Mouse (Mus musculus): ENCODE data around the gene Abhd13. TPM values are rescaled to one million over a fixed set of nuclear protein-coding genes. Genes with fewer than 3 reads are reported as not detected.
A peak's percentile ranks its signal among the peaks of the same experiment; 100 is the strongest.

Abhd13 gene
- 0.43 TPM in 1 of 2 replicates, not detected in the other for polyA plus RNA-seq (2012; ENCODE audit: insufficient read depth, low replicate concordance)

GRCm38 (mm10) chr8:9977573-9978314, at the start of gene Abhd13, which contains the start of gene Lig4:
Gene Abhd13, plus strand, starts transcription at chr8:9977707.
Gene Lig4, minus strand, starts transcription at chr8:9977686.
- Histone ChIP-seq H3K4me1 (peaks cover 56% of the 10 kb centered on the region), H3K27me3 (replicated peaks) (no peaks in the 10 kb centered on the region), H3K36me3 (replicated peaks; ENCODE audit: low read length) (peaks cover 20% of the 10 kb centered on the region), H3K9me3 (no peaks in the 10 kb centered on the region), H3K4me3 (replicated peaks) (peak within 1 kb of the TSS; percentile 92)
- TF ChIP-seq FLI1 (IDR thresholded peaks at IDR 0.05; ENCODE audit: low read length) (no peak), GATA1 (IDR thresholded peaks at IDR 0.05; ENCODE audit: borderline replicate concordance, low read length) (no peak)

DNA sequence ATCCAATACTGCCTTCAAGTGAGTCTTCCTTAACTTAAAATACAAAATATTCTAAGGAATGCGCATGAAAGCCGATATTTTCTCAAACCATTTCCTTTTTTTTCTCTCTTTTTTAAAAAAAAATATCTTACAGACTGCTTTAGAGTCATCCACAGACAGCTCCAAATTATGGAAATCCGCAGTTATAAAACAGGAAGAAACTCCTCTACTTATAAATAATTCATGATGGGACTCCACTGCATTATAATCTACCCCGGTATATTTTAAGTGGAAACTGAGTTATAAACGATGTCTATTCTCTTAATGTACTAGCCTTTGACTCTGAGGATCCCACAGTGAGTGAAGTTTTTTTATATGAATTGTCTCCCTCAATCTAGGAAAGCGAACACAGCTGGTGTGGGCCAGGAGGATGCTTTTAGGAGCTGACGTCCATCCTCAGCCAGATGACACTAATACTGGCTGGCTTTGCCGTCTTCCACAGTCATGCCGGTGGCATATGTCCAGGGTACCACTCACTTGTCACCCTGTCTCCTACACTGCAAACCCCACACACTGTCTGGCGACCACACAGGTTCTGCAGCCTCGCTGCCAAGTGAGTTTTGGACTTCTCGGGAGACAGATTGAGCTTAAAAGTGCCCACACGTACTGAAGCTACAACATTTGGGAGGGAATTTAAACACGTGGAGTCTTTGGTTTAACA, 47.6 kb upstream of the Abhd13 start:
- H3K9me3 ChIP-seq = no peaks in the 10 kb centered on the region
- H3K36me3 ChIP-seq (replicated peaks; ENCODE audit: low read length) = no peaks in the 10 kb centered on the region
- no peaks in the 10 kb centered on the region for H3K27me3 ChIP-seq (replicated peaks)
- H3K4me1 ChIP-seq = no peaks in the 10 kb centered on the region
- TF ChIP-seq FLI1 (IDR thresholded peaks at IDR 0.05; ENCODE audit: low read length) (no peak), GATA1 (IDR thresholded peaks at IDR 0.05; ENCODE audit: borderline replicate concordance, low read length) (no peak)
- H3K4me3 ChIP-seq (replicated peaks) = no peak overlapping the region

- Histone ChIP-seq H3K27me3 (replicated peaks) (no peaks in the 10 kb centered on the region), H3K36me3 (replicated peaks; ENCODE audit: low read length) (no peaks in the 10 kb centered on the region)
Observed at GRCm38 (mm10) chr8:9932711-9933110, 44.8 kb upstream of the Abhd13 start.

DNA sequence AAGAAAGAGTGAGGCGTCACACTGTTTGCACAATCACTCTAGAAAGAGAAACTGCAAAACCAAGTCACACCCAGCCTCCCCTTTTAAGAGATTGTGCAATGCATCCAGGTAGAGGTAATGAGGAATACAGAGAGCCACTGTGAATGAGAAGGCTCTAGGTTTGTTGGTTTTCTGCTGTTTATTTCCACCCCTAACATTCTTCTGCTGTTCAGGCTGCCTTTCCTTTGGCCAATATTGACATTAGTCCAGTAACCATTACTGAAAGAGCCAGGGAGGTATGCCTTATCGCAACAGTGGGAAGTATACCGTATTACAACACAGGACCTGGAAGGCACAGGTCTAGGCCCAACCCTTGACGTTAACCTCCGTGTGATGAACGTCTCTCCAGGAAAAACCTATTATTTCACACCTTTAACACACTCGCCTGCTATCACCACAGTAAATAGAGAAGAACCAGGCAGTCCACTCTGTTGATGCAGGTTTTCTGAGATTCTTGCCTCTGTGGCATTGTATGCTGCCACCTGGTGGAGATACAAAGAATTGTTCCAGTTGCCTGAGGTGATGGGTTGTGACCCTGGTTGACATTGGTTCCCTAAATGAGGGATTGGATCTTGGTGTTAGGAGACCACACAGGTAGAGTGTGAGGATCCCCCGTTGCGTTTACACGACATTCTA, 42.5 kb upstream of the Abhd13 start:
- TF ChIP-seq GATA1 (IDR thresholded peaks at IDR 0.05; ENCODE audit: borderline replicate concordance, low read length) (no peak), FLI1 (IDR thresholded peaks at IDR 0.05; ENCODE audit: low read length) (no peak)
- Histone ChIP-seq H3K9me3 (0 out of 2 replicates have a peak, but pooled peaks cover 5% of the 10 kb centered on the region), H3K36me3 (replicated peaks; ENCODE audit: low read length) (no peaks in the 10 kb centered on the region), H3K4me1 (no peaks in the 10 kb centered on the region), H3K27me3 (replicated peaks) (no peaks in the 10 kb centered on the region), H3K4me3 (replicated peaks) (no peak overlapping the region)

More at GRCm38 (mm10) chr8:9932711-9933110, 44.8 kb upstream of the Abhd13 start:
- no peaks in the 10 kb centered on the region for H3K4me1 ChIP-seq
- TF ChIP-seq FLI1 (IDR thresholded peaks at IDR 0.05; ENCODE audit: low read length) (no peak), GATA1 (IDR thresholded peaks at IDR 0.05; ENCODE audit: borderline replicate concordance, low read length) (no peak)
- no peaks in the 10 kb centered on the region for H3K9me3 ChIP-seq
- H3K4me3 ChIP-seq (replicated peaks) = no peak overlapping the region

GRCm38 (mm10) chr8:9935574-9935973, 41.9 kb upstream of the Abhd13 start:
- no peaks in the 10 kb centered on the region for H3K4me1 ChIP-seq
- H3K4me3 ChIP-seq (replicated peaks) = peak overlapping the region; percentile 54
- H3K36me3 ChIP-seq (replicated peaks; ENCODE audit: low read length) = no peaks in the 10 kb centered on the region
- H3K27me3 ChIP-seq (replicated peaks) = no peaks in the 10 kb centered on the region
- TF ChIP-seq FLI1 (IDR thresholded peaks at IDR 0.05; ENCODE audit: low read length) = no peak
- TF ChIP-seq GATA1 (IDR thresholded peaks at IDR 0.05; ENCODE audit: borderline replicate concordance, low read length) = no peak
- 0 out of 2 replicates have a peak, but pooled peaks cover 5% of the 10 kb centered on the region for H3K9me3 ChIP-seq

- H3K4me3 ChIP-seq (replicated peaks) = no peak overlapping the region
- H3K27me3 ChIP-seq (replicated peaks) = no peaks in the 10 kb centered on the region
- no peaks in the 10 kb centered on the region for H3K4me1 ChIP-seq
- peaks cover 17% of the 10 kb centered on the region for H3K9me3 ChIP-seq
- H3K36me3 ChIP-seq (replicated peaks; ENCODE audit: low read length) = no peaks in the 10 kb centered on the region
- no peak for TF ChIP-seq GATA1 (IDR thresholded peaks at IDR 0.05; ENCODE audit: borderline replicate concordance, low read length)
- no peak for TF ChIP-seq FLI1 (IDR thresholded peaks at IDR 0.05; ENCODE audit: low read length)
Observed at GRCm38 (mm10) chr8:9949134-9949890, 28.2 kb upstream of the Abhd13 start.

- H3K4me3 ChIP-seq (replicated peaks) = no peak overlapping the region
- no peak for TF ChIP-seq GATA1 (IDR thresholded peaks at IDR 0.05; ENCODE audit: borderline replicate concordance, low read length)
- peaks cover 4% of the 10 kb centered on the region; the same call in 1 of the 2 replicates for H3K4me1 ChIP-seq
- H3K9me3 ChIP-seq = peaks cover 2% of the 10 kb centered on the region
- no peaks in the 10 kb centered on the region for H3K36me3 ChIP-seq (replicated peaks; ENCODE audit: low read length)
- no peaks in the 10 kb centered on the region for H3K27me3 ChIP-seq (replicated peaks)
Observed at GRCm38 (mm10) chr8:9958338-9958737, 19.2 kb upstream of the Abhd13 start.

- H3K27me3 ChIP-seq (replicated peaks) = no peaks in the 10 kb centered on the region
- H3K4me3 ChIP-seq (replicated peaks) = no peak overlapping the region
- peaks cover 4% of the 10 kb centered on the region; the same call in 1 of the 2 replicates for H3K4me1 ChIP-seq
- H3K36me3 ChIP-seq (replicated peaks; ENCODE audit: low read length) = no peaks in the 10 kb centered on the region
- no peaks in the 10 kb centered on the region for H3K9me3 ChIP-seq
- no peak for TF ChIP-seq GATA1 (IDR thresholded peaks at IDR 0.05; ENCODE audit: borderline replicate concordance, low read length)
- no peak for TF ChIP-seq FLI1 (IDR thresholded peaks at IDR 0.05; ENCODE audit: low read length)
Observed at GRCm38 (mm10) chr8:9959919-9960318, 17.6 kb upstream of the Abhd13 start.

DNA sequence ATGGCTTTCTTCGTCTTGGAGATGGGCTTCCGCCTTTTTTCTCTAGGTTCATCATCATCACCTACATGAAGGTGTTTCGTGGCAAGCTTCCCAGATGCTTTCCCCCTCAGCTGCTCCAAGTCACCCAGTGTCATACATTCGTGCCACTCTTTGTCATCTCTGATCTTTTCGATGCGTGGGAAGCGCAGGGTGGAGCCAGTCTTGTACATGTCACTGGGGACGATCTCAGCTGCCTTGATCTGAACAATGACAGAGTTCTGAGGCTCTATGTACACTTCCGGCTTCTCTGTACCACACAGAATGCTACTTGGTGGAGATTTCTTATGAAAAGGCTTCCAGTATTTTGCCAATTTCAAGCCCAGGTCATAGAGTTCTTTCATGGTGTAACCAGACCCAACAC, 5.6 kb upstream of the Abhd13 start:
- Histone ChIP-seq H3K4me1 (peaks cover 32% of the 10 kb centered on the region), H3K9me3 (no peaks in the 10 kb centered on the region), H3K36me3 (replicated peaks; ENCODE audit: low read length) (peaks cover 26% of the 10 kb centered on the region), H3K4me3 (replicated peaks) (no peak overlapping the region), H3K27me3 (replicated peaks) (no peaks in the 10 kb centered on the region)
- TF ChIP-seq FLI1 (IDR thresholded peaks at IDR 0.05; ENCODE audit: low read length) = no peak
- TF ChIP-seq GATA1 (IDR thresholded peaks at IDR 0.05; ENCODE audit: borderline replicate concordance, low read length) = no peak

Data from megakaryocyte, embryonic 14.5 days (primary cell).